Mouse (Mus musculus) cortical plate, adult 2 months (tissue): ENCODE measurements around the gene Ifnar2. TPM values are rescaled to one million over a fixed set of nuclear protein-coding genes. Genes with fewer than 3 reads are reported as not detected.

ENCODE experiments used
- H3K27ac ChIP-seq: fragments of 200-500 bp; 2 replicates; pipeline ENCODE4 v1.5.1; 2012; ENCODE audit warnings: low read length, control low read depth, inconsistent platforms; ENCODE audit not compliant: insufficient read depth
- H3K4me1 ChIP-seq: fragments of 200-500 bp; 2 replicates; pipeline ENCODE4 v1.6.1; 2011; ENCODE audit warnings: low read length; ENCODE audit not compliant: control insufficient read depth, insufficient read depth
- H3K4me3 ChIP-seq: fragments of 200-500 bp; 2 replicates; pipeline ENCODE4 v1.5.1; 2011; ENCODE audit warnings: mild to moderate bottlenecking, low read length, control low read depth; ENCODE audit not compliant: insufficient read depth
- CTCF ChIP-seq: fragments of 200-500 bp; IDR thresholded peaks from 2 replicates; pipeline ENCODE4 v1.5.1; 2011; ENCODE audit warnings: mild to moderate bottlenecking, control low read depth, low read length; ENCODE audit not compliant: insufficient read depth; ENCODE audit errors: extremely low read depth
- POLR2A ChIP-seq: fragments of 200-500 bp; IDR thresholded peaks from 2 replicates; pipeline ENCODE4 v1.6.1; 2011; ENCODE audit warnings: mild to moderate bottlenecking, low read length, control low read depth; ENCODE audit not compliant: insufficient read depth; ENCODE audit errors: extremely low read depth
- polyA plus RNA-seq: library from polyadenylated mRNA; depleted of rRNA; stranded (reverse); fragments of >200 nt; gene quantifications from 2 replicates; pipeline ENCODE4 v1.2.3, GENCODE M21; 2012

The Ifnar2 gene
- polyA plus RNA-seq, 1 experiment, result 33.7 TPM

DNA sequence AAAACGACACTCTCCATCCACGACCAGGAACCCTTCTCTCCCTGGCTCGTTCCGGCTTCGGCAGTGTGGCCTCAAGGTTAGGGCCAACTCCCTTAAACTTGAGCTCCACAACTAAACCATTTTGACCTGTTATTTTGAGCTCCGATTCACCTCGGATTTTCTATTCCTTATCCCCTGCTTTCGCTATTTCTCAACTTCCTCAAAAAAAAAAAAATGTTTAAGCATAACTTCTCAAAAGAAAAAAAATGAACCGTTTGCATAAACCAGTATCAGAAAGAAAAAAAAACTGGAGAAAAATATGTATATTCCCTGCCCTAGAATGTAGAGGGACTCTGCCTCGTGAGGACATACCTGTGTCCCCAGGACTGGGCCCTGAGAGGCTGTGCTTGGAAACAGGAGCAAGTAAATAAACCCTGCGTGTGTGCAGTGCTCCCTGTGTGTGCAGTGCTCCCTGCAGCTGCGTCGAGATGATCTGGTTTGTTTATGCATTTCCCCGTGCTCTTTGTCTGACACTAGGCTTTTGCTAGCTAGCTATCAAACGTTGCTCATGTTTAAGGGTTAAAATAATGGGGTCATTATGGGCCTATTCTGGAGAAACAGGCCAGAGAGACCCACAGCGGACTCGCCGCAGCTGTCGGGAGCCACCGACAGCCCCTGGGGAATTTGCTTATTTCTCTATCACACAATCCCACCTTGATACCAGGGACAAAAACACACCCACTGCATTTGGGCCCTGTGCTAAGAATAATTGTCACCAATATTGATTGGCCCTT lies 24.9 kb upstream of the Ifnar2 start:
- TF ChIP-seq POLR2A, result no peak
- TF ChIP-seq CTCF, result no peak
- no peak overlapping the region for H3K4me3 ChIP-seq
- no peaks in the 10 kb centered on the region for H3K4me1 ChIP-seq
- no peak overlapping the region for H3K27ac ChIP-seq

DNA sequence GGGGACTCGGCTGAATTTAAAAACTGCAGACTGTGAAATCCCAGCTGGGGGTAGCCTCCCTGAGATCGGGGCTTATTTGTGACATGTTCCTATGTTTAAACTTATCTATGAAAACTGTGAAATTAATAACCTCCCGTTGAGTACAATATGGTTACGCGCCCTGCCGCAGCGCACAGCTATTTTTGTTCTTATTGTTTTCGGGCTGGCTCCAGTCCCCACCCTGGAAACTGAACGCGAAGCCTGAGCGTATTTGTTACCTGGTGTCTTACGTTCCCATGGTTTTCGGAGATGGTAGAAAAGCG lies 24.4 kb upstream of the Ifnar2 start:
- Histone ChIP-seq H3K4me1 (no peaks in the 10 kb centered on the region), H3K27ac (no peak overlapping the region), H3K4me3 (no peak overlapping the region)
- no peak for TF ChIP-seq POLR2A
- no peak for TF ChIP-seq CTCF

DNA sequence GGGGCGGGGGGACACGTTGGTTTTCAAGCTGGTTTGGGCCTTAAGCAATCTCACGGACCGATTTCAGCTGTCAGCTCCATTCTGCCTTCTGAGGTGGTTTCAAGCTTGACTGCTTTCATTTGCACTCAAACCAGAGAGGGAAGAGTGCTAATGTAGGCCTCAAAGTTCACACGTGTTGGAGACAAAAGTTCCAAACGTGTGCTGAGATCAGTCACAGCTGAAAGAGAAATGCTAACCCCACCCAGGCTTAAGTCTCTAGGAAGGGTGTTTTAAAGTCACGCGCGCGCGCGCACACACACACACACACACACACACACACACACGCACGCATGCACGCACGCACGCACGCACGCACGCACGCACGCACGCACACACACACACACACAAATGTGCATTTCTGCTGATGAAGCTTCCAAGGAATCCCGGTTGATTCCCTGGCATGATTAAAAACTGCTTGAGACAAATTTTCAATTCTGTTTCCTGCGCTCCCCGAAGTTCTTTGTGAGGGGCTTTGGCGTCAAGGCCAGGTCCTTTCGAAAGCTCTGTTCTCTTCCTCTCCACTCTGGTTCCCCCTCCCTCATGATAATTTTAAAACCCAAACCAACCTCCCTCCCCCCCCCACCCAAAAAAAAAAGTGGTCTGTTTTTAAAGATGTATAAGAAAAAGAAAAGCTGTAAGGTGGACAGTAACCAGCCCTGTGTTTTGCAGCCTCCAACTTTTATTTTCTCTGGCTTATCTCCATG lies 23.8 kb upstream of the Ifnar2 start:
- no peak overlapping the region for H3K27ac ChIP-seq
- TF ChIP-seq POLR2A (no peak), CTCF (no peak)
- no peaks in the 10 kb centered on the region for H3K4me1 ChIP-seq
- no peak overlapping the region for H3K4me3 ChIP-seq

DNA sequence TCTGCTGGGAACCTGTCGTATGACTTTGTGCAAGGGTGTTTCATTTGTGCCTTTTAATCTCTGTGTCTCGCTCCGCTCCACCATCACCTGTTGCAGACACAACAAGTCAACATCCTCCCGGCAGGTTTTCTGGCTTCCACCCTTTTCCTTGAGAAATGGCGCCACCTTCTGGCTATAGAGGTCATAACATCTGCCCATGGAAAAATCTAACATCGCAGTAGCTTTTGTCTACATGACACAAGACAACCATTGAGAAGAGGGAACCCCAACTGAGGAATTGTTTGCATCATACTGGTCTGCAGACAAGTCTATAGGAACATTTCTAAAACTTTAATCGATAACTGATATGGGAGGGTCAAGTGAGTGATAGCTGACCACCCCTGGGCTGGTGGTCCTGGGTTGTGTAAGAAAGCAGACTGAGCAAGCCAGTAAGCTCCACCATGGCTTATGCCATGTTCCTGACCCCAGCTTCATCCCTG lies 20.5 kb upstream of the Ifnar2 start:
- Histone ChIP-seq H3K4me1 (no peaks in the 10 kb centered on the region), H3K4me3 (no peak overlapping the region), H3K27ac (no peak overlapping the region)
- TF ChIP-seq POLR2A (no peak), CTCF (peak; percentile 87)

DNA sequence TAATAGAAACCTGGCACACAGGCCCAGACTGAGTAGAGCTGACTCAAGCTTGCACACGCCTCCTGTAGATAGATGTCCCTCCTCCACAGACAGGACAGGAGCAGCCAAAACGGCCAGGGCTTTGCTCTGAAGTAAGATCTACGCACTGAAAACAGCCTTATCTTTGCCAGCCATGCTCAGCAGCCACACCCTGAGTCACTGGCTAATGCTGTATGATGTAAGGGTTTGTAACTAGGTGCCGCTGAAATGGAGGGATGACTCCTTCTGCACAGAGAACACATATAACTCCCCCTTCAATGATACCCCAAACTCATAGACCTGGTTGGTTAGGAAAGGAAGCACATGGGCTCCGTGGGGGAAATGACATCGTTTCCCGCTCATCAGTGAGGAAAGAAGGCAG lies 19.8 kb upstream of the Ifnar2 start:
- no peak overlapping the region for H3K4me3 ChIP-seq
- no peak for TF ChIP-seq POLR2A
- no peak for TF ChIP-seq CTCF
- no peaks in the 10 kb centered on the region for H3K4me1 ChIP-seq
- no peak overlapping the region for H3K27ac ChIP-seq

DNA sequence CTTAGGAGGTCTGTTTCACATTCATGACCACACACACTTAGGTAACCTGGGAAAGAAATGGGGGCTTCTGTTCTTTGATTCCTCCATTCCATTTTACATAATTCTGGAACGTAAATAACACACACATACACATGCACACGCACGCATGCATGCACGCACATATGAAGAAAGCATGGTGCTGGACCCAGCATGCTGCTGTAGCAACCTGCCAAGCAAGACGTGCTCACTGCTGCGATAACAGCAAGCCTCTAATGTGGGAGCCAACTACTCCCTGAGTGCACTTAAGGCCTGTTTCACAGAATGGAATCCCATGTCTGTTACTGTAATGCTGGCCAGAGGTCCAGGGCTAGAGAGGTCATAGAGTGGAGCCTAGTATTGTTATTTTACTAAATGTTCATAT lies 19.4 kb upstream of the Ifnar2 start:
- Histone ChIP-seq H3K4me1 (no peaks in the 10 kb centered on the region), H3K4me3 (no peak overlapping the region), H3K27ac (no peak overlapping the region)
- no peak for TF ChIP-seq CTCF
- no peak for TF ChIP-seq POLR2A

DNA sequence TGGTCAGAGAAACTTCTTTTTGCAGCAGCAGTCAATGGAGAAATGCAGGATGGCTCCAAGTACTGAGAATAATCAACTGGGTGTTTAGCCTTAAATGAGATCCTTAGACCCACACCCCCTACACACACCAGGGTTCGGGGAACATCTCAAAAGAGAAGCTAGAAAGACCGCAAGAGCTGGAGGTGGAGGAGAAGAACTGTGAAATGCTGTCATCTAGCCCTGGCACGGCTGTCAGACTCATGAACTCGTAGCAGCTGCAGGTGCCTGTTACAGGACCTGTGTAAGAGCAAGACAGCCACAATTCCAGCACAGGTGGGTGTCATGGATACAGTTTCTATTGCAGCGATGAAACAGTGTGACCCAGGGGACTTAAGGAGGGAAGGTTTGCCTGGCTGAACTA lies 18.9 kb upstream of the Ifnar2 start:
- TF ChIP-seq CTCF (no peak), POLR2A (no peak)
- no peak overlapping the region for H3K27ac ChIP-seq
- H3K4me1 ChIP-seq, result no peaks in the 10 kb centered on the region
- no peak overlapping the region for H3K4me3 ChIP-seq

DNA sequence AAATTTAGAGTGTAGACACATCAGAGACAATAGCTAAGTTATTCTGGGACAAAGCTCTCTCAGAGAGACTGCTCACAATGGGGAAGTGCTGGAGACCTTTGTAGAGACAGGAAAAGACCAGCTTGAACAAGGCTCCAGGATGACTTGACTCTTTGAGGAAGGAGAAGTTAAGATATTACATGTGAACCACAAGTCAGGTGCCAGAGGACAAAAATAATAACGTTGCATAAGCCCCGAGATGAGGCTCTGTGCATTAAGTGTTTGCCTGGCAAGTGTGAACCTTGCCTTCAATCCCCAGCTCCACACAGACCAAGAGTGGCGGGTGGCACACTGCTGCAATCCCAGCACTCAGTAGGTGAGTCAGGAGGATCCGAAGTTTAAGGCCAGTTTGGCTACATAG lies 18.0 kb upstream of the Ifnar2 start:
- no peaks in the 10 kb centered on the region for H3K4me1 ChIP-seq
- no peak overlapping the region for H3K4me3 ChIP-seq
- H3K27ac ChIP-seq, result peak overlapping the region; percentile 89
- TF ChIP-seq CTCF, result no peak
- TF ChIP-seq POLR2A, result no peak

DNA sequence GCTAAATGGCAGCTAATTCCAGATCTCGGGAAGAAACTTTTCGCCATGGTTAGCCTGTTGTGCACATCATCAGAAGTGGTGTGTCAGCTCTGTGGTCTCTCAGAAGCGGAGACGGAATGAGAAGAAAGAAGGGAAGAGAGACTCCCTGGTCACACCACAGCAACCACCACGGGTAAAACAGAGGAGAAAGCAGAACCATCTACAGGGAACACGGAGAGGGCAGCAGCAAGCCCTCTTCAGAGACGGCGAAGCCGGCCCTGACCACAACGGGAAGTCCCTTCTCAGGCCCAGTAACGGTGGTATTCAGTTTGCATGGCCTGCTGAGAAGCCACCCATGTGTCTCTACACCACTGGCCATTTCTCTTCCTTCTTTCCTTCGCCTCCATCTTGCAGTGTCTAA lies 17.4 kb upstream of the Ifnar2 start:
- H3K4me3 ChIP-seq, result no peak overlapping the region
- no peaks in the 10 kb centered on the region for H3K4me1 ChIP-seq
- TF ChIP-seq POLR2A (no peak), CTCF (no peak)
- peak overlapping the region; percentile 89; the same call in 1 of the 2 replicates for H3K27ac ChIP-seq

DNA sequence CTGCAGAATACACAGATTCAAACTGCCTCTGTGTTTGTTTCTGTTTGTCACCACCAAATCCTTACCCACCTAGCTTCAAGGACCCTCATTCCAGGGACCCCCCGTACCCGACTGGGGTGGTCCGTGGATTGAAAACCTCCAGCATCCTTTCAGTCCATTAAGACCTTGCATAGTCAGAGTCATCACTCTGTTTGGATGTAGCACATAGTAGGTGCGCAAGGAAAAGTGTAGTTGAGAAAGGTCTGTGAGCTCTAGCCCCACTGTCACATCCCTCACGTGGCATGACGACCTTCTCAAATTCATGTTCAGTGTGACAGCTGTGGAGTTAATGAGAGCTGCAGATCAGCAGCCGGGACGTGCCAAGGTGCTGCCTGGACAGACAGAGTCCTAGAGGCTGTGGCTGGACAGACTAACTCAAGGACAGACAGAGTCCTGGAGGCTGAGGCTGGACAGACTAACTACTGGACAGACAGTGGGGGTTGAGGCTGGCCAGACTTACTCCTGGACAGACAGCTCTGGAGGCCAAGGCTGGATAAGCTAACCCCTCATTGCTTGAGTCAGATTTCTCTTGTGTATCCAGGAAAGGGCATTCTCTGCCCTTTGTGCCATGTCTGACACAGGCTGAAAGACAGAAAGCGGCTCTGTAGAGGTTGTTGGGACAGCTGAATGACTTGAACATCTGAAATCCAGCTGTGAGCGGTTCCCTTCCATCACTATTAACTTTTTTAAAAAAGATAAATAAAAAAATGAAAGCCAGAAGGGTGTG lies 15.6 kb upstream of the Ifnar2 start:
- Histone ChIP-seq H3K27ac (no peak overlapping the region), H3K4me3 (no peak overlapping the region), H3K4me1 (no peaks in the 10 kb centered on the region)
- TF ChIP-seq CTCF (no peak), POLR2A (no peak)
